Mouse (Mus musculus) forebrain, embryonic 14.5 days (tissue): ENCODE measurements around the gene Fat1. TPM values are rescaled to one million over a fixed set of nuclear protein-coding genes. Genes with fewer than 3 reads are reported as not detected.
A peak's percentile ranks its signal among the peaks of the same experiment; 100 is the strongest.
"Not testable (repeated sequence)": the region's sequence is repeated elsewhere in the genome, so short reads cannot be mapped to it uniquely, and the experiment has no call there.

Source experiments
- ATAC-seq: fragments of 200-750 bp; cut with Nextera tagmentation; 2 replicates; pipeline ENCODE4 v1.8.0; 2017; ENCODE audit warnings: mild to moderate bottlenecking, moderate library complexity
- DNase-seq: peaks from one replicate; pipeline ENCODE4 v3.0.0-alpha.2; 2015; ENCODE audit warnings: low spot score
- H3K27ac ChIP-seq: fragments of 300-500 bp; sonication (generic); 2 replicates; pipeline ENCODE4 v1.5.1; 2014; ENCODE audit warnings: low read depth, mild to moderate bottlenecking, control low read depth, low read length, moderate library complexity
- H3K27me3 ChIP-seq: fragments of 300-500 bp; sonication (generic); replicated peaks from 2 replicates; pipeline ENCODE4 v1.6.1; 2014; ENCODE audit warnings: low read length, control low read depth, mixed read lengths; ENCODE audit not compliant: control insufficient read depth, insufficient read depth
- H3K36me3 ChIP-seq: fragments of 300-500 bp; sonication (generic); 2 replicates; pipeline ENCODE4 v1.6.1; 2014; ENCODE audit warnings: low read length, control low read depth; ENCODE audit not compliant: control insufficient read depth, insufficient read depth
- H3K4me1 ChIP-seq: fragments of 300-500 bp; sonication (generic); 2 replicates; pipeline ENCODE4 v1.6.1; 2014; ENCODE audit warnings: antibody characterized with exemption, low read length, control low read depth; ENCODE audit not compliant: control insufficient read depth, insufficient read depth
- H3K4me2 ChIP-seq: fragments of 300-500 bp; sonication (generic); 2 replicates; pipeline ENCODE4 v1.6.1; 2014; ENCODE audit warnings: mild to moderate bottlenecking, control low read depth, low read length
- H3K4me3 ChIP-seq: fragments of 300-500 bp; sonication (generic); 2 replicates; pipeline ENCODE4 v1.5.1; 2014; ENCODE audit warnings: low read depth, low read length, control low read depth
- H3K9ac ChIP-seq: fragments of 300-500 bp; sonication (generic); 2 replicates; pipeline ENCODE4 v1.6.1; 2014; ENCODE audit warnings: mild to moderate bottlenecking, low read length, control low read depth, moderate library complexity
- H3K9me3 ChIP-seq: fragments of 300-500 bp; sonication (generic); replicated peaks from 2 replicates; pipeline ENCODE4 v1.6.1; 2016; ENCODE audit warnings: low read length, control low read depth, mixed read lengths; ENCODE audit not compliant: control insufficient read depth
- WGBS: fragments of 180-500 bp; shearing (Covaris S2); extraction: QIAGEN DNeasy Blood & Tissue Kit; methylation state at CpG from one replicate; pipeline ENCODE4 v1.1.7; 2014; 5-methylcytosine and 5-hydroxymethylcytosine counted together
- polyA plus RNA-seq: library from polyadenylated mRNA; unstranded; fragments of >200 nt; fragmentation: Nextera tagmentation; extraction: Ambion mirVana; gene quantifications from 2 replicates; pipeline ENCODE4 v1.2.1, GENCODE M21; 2014

Fat1 gene
- polyA plus RNA-seq, 1 experiment from 2014 or later: 11.4 TPM

DNA sequence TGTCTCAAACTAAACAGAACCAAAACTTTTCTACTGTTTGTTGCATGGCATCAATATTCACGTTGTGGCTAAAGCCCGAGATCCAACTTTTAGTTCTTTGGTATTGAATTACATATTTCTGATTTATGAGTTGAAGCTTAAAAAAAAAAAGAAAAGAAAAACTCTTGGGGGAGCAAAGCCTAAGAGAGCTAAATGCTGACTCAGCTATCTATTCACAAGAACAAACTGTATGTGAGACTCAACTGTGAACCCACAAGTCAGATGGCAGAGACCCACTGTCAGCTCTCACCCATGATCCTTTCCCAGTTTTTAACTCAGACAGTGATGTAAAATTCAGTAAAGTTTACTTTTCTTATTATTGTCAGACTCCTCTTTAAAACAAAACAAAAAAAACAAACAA, 124.8 kb downstream of the Fat1 start:
- no peak for ATAC-seq
- no peak for DNase-seq
- Histone ChIP-seq H3K27ac (no peak overlapping the region), H3K36me3 (0 out of 2 replicates have a peak, but pooled peaks cover 5% of the 10 kb centered on the region), H3K9me3 (0 out of 2 replicates have a peak, but pooled peaks cover 3% of the 10 kb centered on the region), H3K4me2 (no peak overlapping the region), H3K4me3 (no peak overlapping the region), H3K27me3 (no peaks in the 10 kb centered on the region), H3K4me1 (no peaks in the 10 kb centered on the region), H3K9ac (no peak overlapping the region)
- whole genome bisulfite sequencing: 92% methylated on average over 2 of the region's 2 CpGs

DNA sequence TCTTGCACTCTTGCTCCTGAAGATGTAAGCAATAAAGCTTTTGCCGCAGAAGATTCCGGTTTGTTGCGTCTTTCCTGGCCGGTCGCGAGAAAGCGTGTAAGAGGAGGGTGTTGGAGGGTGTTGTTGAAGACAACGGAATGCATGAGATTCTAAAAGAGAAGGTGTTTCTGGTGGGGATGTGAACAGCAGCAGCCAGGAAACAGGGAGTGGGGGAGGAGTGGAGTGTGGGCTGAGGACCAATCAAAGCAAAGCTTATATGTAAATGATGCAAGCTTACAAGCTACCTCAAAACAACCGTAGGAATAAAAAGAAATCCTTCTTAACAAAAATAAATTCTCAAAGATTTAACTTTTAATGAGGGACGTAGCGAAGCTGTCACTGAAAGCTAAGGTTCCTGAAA, 127.1 kb downstream of the Fat1 start:
- no peaks in the 10 kb centered on the region for H3K9me3 ChIP-seq
- no peaks in the 10 kb centered on the region for H3K27me3 ChIP-seq
- no peaks in the 10 kb centered on the region for H3K36me3 ChIP-seq
- no peaks in the 10 kb centered on the region for H3K4me1 ChIP-seq
- ATAC-seq (no peak), DNase-seq (no peak)
- no peak overlapping the region for H3K27ac ChIP-seq
- no peak overlapping the region for H3K4me3 ChIP-seq
- no peak overlapping the region for H3K9ac ChIP-seq
- H3K4me2 ChIP-seq: no peak overlapping the region
- 92% methylated on average over 11 of the region's 11 CpGs for WGBS

DNA sequence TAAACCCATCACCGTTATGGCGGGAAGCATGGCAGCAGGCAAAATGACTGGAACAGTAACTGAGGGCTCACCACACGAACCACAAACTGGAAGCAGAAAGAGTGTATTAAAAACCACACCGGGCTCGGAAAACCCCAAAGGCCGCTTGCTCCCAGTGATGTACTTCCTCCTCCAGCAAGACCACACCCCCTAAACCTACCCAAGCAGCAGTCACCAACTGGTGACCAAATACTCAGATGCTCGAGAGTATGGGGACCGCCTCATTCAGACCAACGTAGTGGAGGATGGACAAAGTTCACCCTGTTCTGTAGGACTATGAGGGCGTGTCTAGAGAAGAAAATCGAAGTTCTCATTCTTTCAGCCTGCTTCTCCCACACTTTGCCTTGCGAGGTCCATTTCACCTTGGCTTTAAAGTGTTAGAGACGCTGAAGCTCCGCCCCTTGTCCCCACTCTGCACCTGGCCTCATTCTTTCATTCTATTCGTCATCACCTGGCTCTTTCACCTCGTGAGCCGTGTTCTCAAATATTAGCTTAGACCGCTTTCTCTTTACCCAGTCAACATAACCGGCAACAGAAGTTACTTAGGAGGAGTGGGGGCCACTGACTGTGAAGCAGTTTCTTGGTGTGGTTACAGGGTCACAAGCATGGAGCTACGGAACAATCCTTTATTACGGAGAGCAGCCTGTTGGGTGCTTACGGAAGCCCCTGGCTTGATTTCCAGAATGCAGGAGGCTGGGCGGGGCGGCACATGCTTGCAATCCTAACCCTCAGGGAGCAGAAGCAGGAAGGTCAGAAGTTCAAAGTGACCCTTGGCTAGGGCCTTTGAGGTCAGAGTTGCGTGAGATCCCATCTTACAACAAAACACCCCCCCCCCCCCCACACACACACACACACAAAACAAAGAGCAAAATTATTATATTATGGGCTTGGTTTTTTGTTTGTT, 128.0 kb downstream of the Fat1 start:
- Histone ChIP-seq H3K9ac (no peak overlapping the region), H3K4me2 (no peak overlapping the region), H3K4me1 (no peaks in the 10 kb centered on the region), H3K9me3 (no peaks in the 10 kb centered on the region), H3K27ac (no peak overlapping the region), H3K27me3 (no peaks in the 10 kb centered on the region), H3K36me3 (no peaks in the 10 kb centered on the region), H3K4me3 (no peak overlapping the region)
- DNase-seq: no peak
- 88% methylated on average over 25 of the region's 25 CpGs for WGBS
- no peak for ATAC-seq

DNA sequence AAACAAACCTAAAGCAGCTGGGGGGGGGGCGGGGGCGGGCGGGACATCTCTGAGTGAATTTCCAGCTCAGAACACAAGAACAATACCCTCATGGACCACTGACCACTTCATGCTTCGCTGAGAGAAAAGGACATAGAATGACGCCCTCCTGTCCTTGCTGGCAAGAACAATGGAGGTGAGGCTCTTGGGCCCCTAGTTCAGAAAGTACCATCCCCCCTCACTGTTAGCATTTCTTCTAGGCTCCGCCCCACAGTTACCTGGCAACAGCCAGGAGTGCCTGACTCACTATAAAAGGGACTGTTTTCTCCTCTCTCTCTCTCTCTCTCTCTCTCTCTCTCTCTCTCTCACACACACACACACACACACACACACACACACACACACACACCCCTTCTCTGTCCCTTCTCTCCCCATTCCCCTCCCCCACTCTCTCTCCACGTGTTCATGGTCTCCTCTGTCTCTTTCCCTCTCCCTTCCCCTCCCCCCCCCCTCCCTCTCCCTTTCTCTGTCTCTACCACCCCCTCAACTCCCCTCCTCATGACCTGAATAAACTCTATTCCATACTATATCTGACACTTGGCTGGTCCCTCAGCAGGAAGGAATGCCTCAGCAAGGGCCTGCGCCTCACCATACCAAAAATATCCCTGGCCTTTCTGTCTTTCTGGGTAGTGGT, 129.1 kb downstream of the Fat1 start:
- ATAC-seq: peak; percentile 16; the same call in 1 of the 2 replicates
- WGBS: 10% methylated on average over 8 of the region's 8 CpGs

DNA sequence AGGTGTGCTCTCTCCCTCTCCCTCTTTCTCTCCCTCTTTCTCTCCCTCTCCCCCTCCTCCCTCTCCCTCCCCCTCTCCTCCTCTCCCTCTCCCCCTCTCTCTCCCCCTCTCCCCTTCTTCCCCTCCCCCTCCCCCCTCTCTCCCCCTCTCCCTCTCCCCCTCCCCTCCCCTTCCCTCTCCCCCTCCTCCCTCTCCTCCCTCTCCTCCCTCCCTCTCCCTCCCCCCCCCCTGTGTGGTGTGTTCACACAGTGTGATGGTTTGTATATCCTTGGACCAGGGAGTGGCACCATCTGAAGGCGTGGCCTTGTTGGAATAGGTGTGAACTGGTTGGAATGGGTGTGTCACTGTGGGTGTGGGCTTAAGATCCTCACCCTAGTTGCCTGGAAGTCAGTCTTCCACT, 130.1 kb downstream of the Fat1 start:
- H3K36me3 ChIP-seq, H3K4me3 ChIP-seq, H3K27me3 ChIP-seq, ATAC-seq, H3K4me2 ChIP-seq, H3K9me3 ChIP-seq, DNase-seq, H3K27ac ChIP-seq, H3K9ac ChIP-seq, H3K4me1 ChIP-seq: not testable (repeated sequence)
- WGBS: 100% methylated on average over 1 of the region's 1 CpGs

More for the DNA sequence above, 129.1 kb downstream of the Fat1 start:
- no peak overlapping the region for H3K4me2 ChIP-seq
- H3K9ac ChIP-seq: no peak overlapping the region
- DNase-seq: no peak
- no peaks in the 10 kb centered on the region for H3K9me3 ChIP-seq
- no peak overlapping the region for H3K27ac ChIP-seq
- H3K4me3 ChIP-seq: no peak overlapping the region
- H3K36me3 ChIP-seq: no peaks in the 10 kb centered on the region
- no peaks in the 10 kb centered on the region for H3K4me1 ChIP-seq
- H3K27me3 ChIP-seq: no peaks in the 10 kb centered on the region

DNA sequence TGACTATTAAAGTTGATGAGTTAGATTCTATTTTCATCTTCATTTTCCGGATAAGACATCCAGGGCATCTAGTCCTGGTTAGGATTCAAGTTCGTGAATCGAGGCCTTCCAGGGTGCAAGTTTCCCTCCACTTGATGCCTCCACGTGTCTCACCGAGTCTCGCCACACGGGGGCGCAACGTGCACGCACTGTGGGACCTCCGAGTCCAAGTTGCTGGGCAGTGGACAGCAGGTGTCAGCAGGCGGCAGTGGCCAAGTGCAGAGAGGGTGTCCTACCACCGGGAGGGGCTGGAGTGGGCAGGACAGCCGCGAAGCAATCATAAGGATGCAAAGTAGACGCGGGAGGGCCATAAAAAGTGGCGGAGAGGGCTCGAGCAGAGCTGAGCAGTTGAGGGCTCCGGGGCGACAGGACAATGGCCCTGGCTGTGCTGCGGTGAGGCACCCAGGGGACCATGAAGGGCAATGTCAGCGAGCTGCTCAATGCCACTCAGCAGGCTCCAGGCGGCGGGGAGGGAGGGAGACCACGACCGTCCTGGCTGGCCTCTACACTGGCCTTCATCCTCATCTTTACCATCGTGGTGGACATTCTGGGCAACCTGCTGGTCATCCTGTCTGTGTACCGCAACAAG, 133.6 kb downstream of the Fat1 start, which contains the start of gene Mtnr1a:
Gene Mtnr1a (plus strand): TSS at position 379 of the 628 bp plus-strand sequence.
- DNase-seq (peak; percentile 88), ATAC-seq (peak; percentile 91)
- 6% methylated on average over 29 of the region's 29 CpGs for WGBS
- no peak within 1 kb of the TSS for H3K27ac ChIP-seq
- peak within 1 kb of the TSS; percentile 76 for H3K4me2 ChIP-seq
- no peaks in the 10 kb centered on the region for H3K4me1 ChIP-seq
- peak within 1 kb of the TSS; percentile 25 for H3K4me3 ChIP-seq
- H3K27me3 ChIP-seq: no peaks in the 10 kb centered on the region
- H3K9me3 ChIP-seq: no peaks in the 10 kb centered on the region
- H3K9ac ChIP-seq: peak within 1 kb of the TSS; percentile 52
- no peaks in the 10 kb centered on the region for H3K36me3 ChIP-seq

DNA sequence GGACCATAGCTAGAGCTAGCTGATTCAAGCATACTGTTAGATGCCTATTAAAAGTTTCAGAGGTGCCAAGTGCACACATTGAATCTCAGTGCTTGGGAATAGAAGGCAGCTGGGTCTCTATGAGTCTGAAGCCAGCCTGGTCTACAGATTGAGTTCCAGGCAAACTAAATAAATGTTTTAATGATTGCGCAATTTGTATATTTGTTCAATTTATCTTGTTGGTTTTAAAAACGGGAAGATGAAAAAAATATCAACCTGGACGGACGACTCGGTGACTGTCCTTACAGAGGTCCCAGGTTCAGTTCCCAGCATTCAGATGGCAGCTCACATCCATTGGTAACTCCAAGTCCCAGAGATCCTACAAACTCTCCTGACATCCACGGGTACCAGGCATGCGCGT, 135.7 kb downstream of the Fat1 start:
- H3K4me2 ChIP-seq: no peak overlapping the region
- H3K4me3 ChIP-seq: no peak overlapping the region
- H3K9me3 ChIP-seq: no peaks in the 10 kb centered on the region
- WGBS: 94% methylated on average over 8 of the region's 8 CpGs
- H3K27me3 ChIP-seq: no peaks in the 10 kb centered on the region
- H3K4me1 ChIP-seq: no peaks in the 10 kb centered on the region
- no peak for DNase-seq
- no peak for ATAC-seq
- H3K36me3 ChIP-seq: no peaks in the 10 kb centered on the region
- no peak overlapping the region for H3K27ac ChIP-seq
- no peak overlapping the region for H3K9ac ChIP-seq

DNA sequence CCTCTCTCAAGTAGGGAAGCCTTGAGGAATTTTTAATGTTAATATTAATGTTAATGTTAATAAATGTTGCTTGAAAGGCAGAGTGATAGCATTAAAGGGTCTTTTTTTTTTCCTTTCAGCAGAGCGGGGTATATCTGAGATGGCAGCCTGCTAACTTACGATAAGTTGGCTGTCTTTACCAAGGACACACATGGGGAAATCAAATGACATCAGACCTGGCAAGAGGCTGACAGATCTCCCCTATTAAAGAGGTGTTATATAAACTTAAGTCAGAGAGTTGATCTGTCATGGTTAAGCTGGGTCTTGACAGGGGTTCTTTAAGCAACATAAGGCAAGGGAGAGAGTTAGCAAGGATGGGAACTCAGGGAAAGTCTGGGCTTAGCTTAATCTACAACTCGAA, 145.6 kb downstream of the Fat1 start:
- Histone ChIP-seq H3K9me3 (no peaks in the 10 kb centered on the region), H3K4me1 (no peaks in the 10 kb centered on the region), H3K36me3 (no peaks in the 10 kb centered on the region), H3K27ac (no peak overlapping the region), H3K4me2 (no peak overlapping the region), H3K4me3 (no peak overlapping the region), H3K9ac (no peak overlapping the region), H3K27me3 (no peaks in the 10 kb centered on the region)
- WGBS: 92% methylated on average over 3 of the region's 3 CpGs
- DNase-seq (no peak), ATAC-seq (no peak)
